Mouse (Mus musculus): ENCODE results near the gene Wdr60. TPM values are rescaled to one million over a fixed set of nuclear protein-coding genes. Genes with fewer than 3 reads are reported as not detected.
A peak's percentile ranks its signal among the peaks of the same experiment; 100 is the strongest.

The Wdr60 gene
- polyA plus RNA-seq, 1 experiment from 2014 or later = 21.1 TPM

GRCm38 (mm10) chr12:116207486-116207885, 55.3 kb downstream of the Wdr60 start:
- Histone ChIP-seq H3K4me1 (no peaks in the 10 kb centered on the region), H3K9me3 (no peaks in the 10 kb centered on the region), H3K9ac (replicated peaks) (no peak overlapping the region), H3K4me3 (no peak overlapping the region), H3K27me3 (no peaks in the 10 kb centered on the region), H3K36me3 (peaks cover 11% of the 10 kb centered on the region; the same call in 1 of the 2 replicates), H3K27ac (replicated peaks) (no peak overlapping the region), H3K4me2 (replicated peaks) (no peak overlapping the region)
- 97% methylated on average over 8 of the region's 8 CpGs for WGBS
- no peak for ATAC-seq (replicated peaks)

GRCm38 (mm10) chr12:116205726-116206125, 57.1 kb downstream of the Wdr60 start:
- Histone ChIP-seq H3K36me3 (peaks cover 11% of the 10 kb centered on the region; the same call in 1 of the 2 replicates), H3K4me2 (replicated peaks) (no peak overlapping the region), H3K27me3 (no peaks in the 10 kb centered on the region), H3K4me1 (no peaks in the 10 kb centered on the region), H3K27ac (replicated peaks) (no peak overlapping the region), H3K9me3 (no peaks in the 10 kb centered on the region), H3K4me3 (no peak overlapping the region), H3K9ac (replicated peaks) (no peak overlapping the region)
- WGBS = 69% methylated on average over 3 of the region's 3 CpGs
- ATAC-seq (replicated peaks) = no peak

- no peaks in the 10 kb centered on the region for H3K27me3 ChIP-seq
- no peak overlapping the region for H3K4me2 ChIP-seq (replicated peaks)
- no peak overlapping the region for H3K9ac ChIP-seq (replicated peaks)
- peak; percentile 75 for ATAC-seq (replicated peaks)
- H3K9me3 ChIP-seq = no peaks in the 10 kb centered on the region
- H3K4me3 ChIP-seq = no peak overlapping the region
- no peak overlapping the region for H3K27ac ChIP-seq (replicated peaks)
- no peaks in the 10 kb centered on the region; the same call in 1 of the 2 replicates for H3K36me3 ChIP-seq
- no peaks in the 10 kb centered on the region for H3K4me1 ChIP-seq
- 32% methylated on average over 9 of the region's 9 CpGs for WGBS
Measured at GRCm38 (mm10) chr12:116202176-116202981, 60.4 kb downstream of the Wdr60 start.

- ATAC-seq (replicated peaks) = no peak
- whole genome bisulfite sequencing = 94% methylated on average over 6 of the region's 6 CpGs
- H3K4me2 ChIP-seq (replicated peaks) = no peak overlapping the region
- no peaks in the 10 kb centered on the region for H3K4me1 ChIP-seq
- no peaks in the 10 kb centered on the region for H3K27me3 ChIP-seq
- H3K27ac ChIP-seq (replicated peaks) = no peak overlapping the region
- no peak overlapping the region for H3K9ac ChIP-seq (replicated peaks)
- H3K4me3 ChIP-seq = no peak overlapping the region
- no peaks in the 10 kb centered on the region for H3K9me3 ChIP-seq
- no peaks in the 10 kb centered on the region for H3K36me3 ChIP-seq
Measured at GRCm38 (mm10) chr12:116198791-116199190, 64.0 kb downstream of the Wdr60 start.

- WGBS = 88% methylated on average over 8 of the region's 8 CpGs
- no peak for ATAC-seq (replicated peaks)
- Histone ChIP-seq H3K27me3 (no peaks in the 10 kb centered on the region), H3K4me1 (no peaks in the 10 kb centered on the region), H3K4me2 (replicated peaks) (no peak overlapping the region), H3K27ac (replicated peaks) (no peak overlapping the region), H3K36me3 (no peaks in the 10 kb centered on the region), H3K4me3 (no peak overlapping the region), H3K9ac (replicated peaks) (no peak overlapping the region), H3K9me3 (no peaks in the 10 kb centered on the region)
Measured at GRCm38 (mm10) chr12:116196221-116196620, 66.6 kb downstream of the Wdr60 start.

- no peaks in the 10 kb centered on the region for H3K4me1 ChIP-seq
- no peak overlapping the region for H3K4me2 ChIP-seq (replicated peaks)
- no peaks in the 10 kb centered on the region for H3K36me3 ChIP-seq
- no peaks in the 10 kb centered on the region for H3K27me3 ChIP-seq
- H3K27ac ChIP-seq (replicated peaks) = no peak overlapping the region
- no peak for ATAC-seq (replicated peaks)
- no peak overlapping the region for H3K4me3 ChIP-seq
- no peaks in the 10 kb centered on the region for H3K9me3 ChIP-seq
- no peak overlapping the region for H3K9ac ChIP-seq (replicated peaks)
Measured at GRCm38 (mm10) chr12:116194641-116195040, 68.2 kb downstream of the Wdr60 start.

GRCm38 (mm10) chr12:116193952-116194351, 68.9 kb downstream of the Wdr60 start:
- Histone ChIP-seq H3K4me1 (no peaks in the 10 kb centered on the region), H3K36me3 (no peaks in the 10 kb centered on the region), H3K9ac (replicated peaks) (no peak overlapping the region), H3K27ac (replicated peaks) (no peak overlapping the region), H3K4me2 (replicated peaks) (no peak overlapping the region), H3K9me3 (no peaks in the 10 kb centered on the region), H3K27me3 (no peaks in the 10 kb centered on the region), H3K4me3 (no peak overlapping the region)
- no peak for ATAC-seq (replicated peaks)
- 18% methylated on average over 6 of the region's 6 CpGs for WGBS

GRCm38 (mm10) chr12:116183212-116183935, 79.4 kb downstream of the Wdr60 start:
- no peak overlapping the region for H3K4me2 ChIP-seq (replicated peaks)
- H3K9ac ChIP-seq (replicated peaks) = no peak overlapping the region
- no peaks in the 10 kb centered on the region for H3K4me1 ChIP-seq
- H3K4me3 ChIP-seq = no peak overlapping the region
- ATAC-seq (replicated peaks) = no peak
- WGBS = 79% methylated on average over 6 of the region's 6 CpGs
- no peak overlapping the region for H3K27ac ChIP-seq (replicated peaks)
- H3K36me3 ChIP-seq = no peaks in the 10 kb centered on the region
- no peaks in the 10 kb centered on the region for H3K9me3 ChIP-seq
- H3K27me3 ChIP-seq = no peaks in the 10 kb centered on the region

GRCm38 (mm10) chr12:116182376-116182775, 80.4 kb downstream of the Wdr60 start:
- no peak overlapping the region for H3K27ac ChIP-seq (replicated peaks)
- H3K4me2 ChIP-seq (replicated peaks) = no peak overlapping the region
- H3K4me3 ChIP-seq = no peak overlapping the region
- H3K9me3 ChIP-seq = no peaks in the 10 kb centered on the region
- no peaks in the 10 kb centered on the region for H3K27me3 ChIP-seq
- no peak for ATAC-seq (replicated peaks)
- no peak overlapping the region for H3K9ac ChIP-seq (replicated peaks)
- no peaks in the 10 kb centered on the region for H3K4me1 ChIP-seq
- no peaks in the 10 kb centered on the region for H3K36me3 ChIP-seq

- Histone ChIP-seq H3K4me3 (no peak overlapping the region), H3K9me3 (no peaks in the 10 kb centered on the region), H3K27ac (replicated peaks) (no peak overlapping the region), H3K36me3 (no peaks in the 10 kb centered on the region), H3K4me2 (replicated peaks) (no peak overlapping the region), H3K9ac (replicated peaks) (no peak overlapping the region), H3K4me1 (no peaks in the 10 kb centered on the region), H3K27me3 (no peaks in the 10 kb centered on the region)
- WGBS = 84% methylated on average over 4 of the region's 4 CpGs
- ATAC-seq (replicated peaks) = no peak
Measured at GRCm38 (mm10) chr12:116181436-116182050, 81.3 kb downstream of the Wdr60 start.

- no peaks in the 10 kb centered on the region for H3K27me3 ChIP-seq
- no peak for ATAC-seq (replicated peaks)
- H3K9me3 ChIP-seq = no peaks in the 10 kb centered on the region
- no peaks in the 10 kb centered on the region for H3K36me3 ChIP-seq
- no peak overlapping the region for H3K4me2 ChIP-seq (replicated peaks)
- H3K4me1 ChIP-seq = no peaks in the 10 kb centered on the region
- H3K9ac ChIP-seq (replicated peaks) = no peak overlapping the region
- H3K4me3 ChIP-seq = no peak overlapping the region
- 90% methylated on average over 3 of the region's 3 CpGs for WGBS
- H3K27ac ChIP-seq (replicated peaks) = no peak overlapping the region
Measured at GRCm38 (mm10) chr12:116176930-116177329, 85.9 kb downstream of the Wdr60 start.

- Histone ChIP-seq H3K4me3 (no peak overlapping the region), H3K36me3 (no peaks in the 10 kb centered on the region), H3K27ac (replicated peaks) (no peak overlapping the region), H3K9ac (replicated peaks) (no peak overlapping the region), H3K4me2 (replicated peaks) (no peak overlapping the region), H3K4me1 (no peaks in the 10 kb centered on the region), H3K27me3 (no peaks in the 10 kb centered on the region), H3K9me3 (no peaks in the 10 kb centered on the region)
- 77% methylated on average over 5 of the region's 5 CpGs for WGBS
- no peak for ATAC-seq (replicated peaks)
Measured at GRCm38 (mm10) chr12:116169666-116170065, 93.2 kb downstream of the Wdr60 start.
